Mouse (Mus musculus) spleen, adult 10 weeks (tissue): ENCODE data around the gene Scgb1b30. TPM values are rescaled to one million over a fixed set of nuclear protein-coding genes. Genes with fewer than 3 reads are reported as not detected.

Source experiments
- polyA plus RNA-seq: library from polyadenylated mRNA; stranded (reverse); fragments of 350-450 nt; fragmentation: Illumina TruSeq; extraction: RNeasy Lipid Tissue Mini Kit (QIAGEN cat#74804); gene quantifications from one replicate; pipeline ENCODE4 v1.2.3, GENCODE M21; 2015; ENCODE audit warnings: low replicate concordance; ENCODE audit not compliant: insufficient read depth

The Scgb1b30 gene
- polyA plus RNA-seq: not detected

GRCm38 (mm10) chr7:34094911-34095481, at the start of gene Scgb1b30:
TSS of gene Scgb1b30 (plus strand) at chr7:34095431.

DNA sequence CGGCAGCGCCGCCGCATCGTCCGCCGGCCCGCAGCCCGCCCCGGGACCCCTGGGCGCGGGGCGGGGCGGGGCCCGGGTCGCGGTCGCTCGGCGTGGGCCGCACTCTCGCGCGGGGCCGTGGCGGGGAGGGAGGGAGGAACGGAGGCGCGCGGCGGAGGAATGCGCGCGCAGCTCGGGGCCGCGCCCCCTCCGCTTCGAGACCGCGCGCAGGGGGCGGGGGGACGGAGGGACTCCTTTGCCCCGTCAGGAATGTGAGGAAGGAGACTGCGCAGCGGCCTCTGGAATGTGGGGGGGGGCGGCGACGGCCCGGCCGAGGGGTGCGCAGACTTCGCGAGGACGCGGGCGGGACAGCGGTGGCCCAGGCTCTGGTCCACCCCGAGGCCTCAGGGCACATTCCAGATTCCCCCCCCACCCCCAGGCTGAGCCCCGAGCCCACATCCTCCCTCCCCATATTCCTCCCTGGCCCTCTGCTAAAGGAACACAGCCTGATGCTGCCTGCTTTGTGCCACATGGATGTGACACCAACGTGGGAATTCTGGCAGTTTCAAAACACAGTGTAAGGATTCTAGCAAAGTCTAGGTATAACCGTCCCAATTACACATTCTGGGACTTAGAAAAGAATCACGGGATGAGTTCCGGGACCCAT, 38.0 kb downstream of the Scgb1b30 start, which contains the start of gene Wtip:
Wtip (minus strand) TSS at position 152 of the 646 bp plus-strand sequence.

Other genes with a start within 250 kb of the Scgb1b30 start
- not detected for gene Scgb2b26, start 150.4 kb upstream of the Scgb1b30 start, polyA plus RNA-seq
- gene Scgb2b27, start 81.5 kb upstream of the Scgb1b30 start, polyA plus RNA-seq: not detected
- gene Scgb1b27, start 73.9 kb upstream of the Scgb1b30 start, polyA plus RNA-seq: not detected
- 2.8 TPM for gene Wtip, start 37.8 kb downstream of the Scgb1b30 start, polyA plus RNA-seq
- gene Uba2, start 74.2 kb downstream of the Scgb1b30 start, polyA plus RNA-seq: 124 TPM
- 32.5 TPM for gene Pdcd2l, start 101.2 kb downstream of the Scgb1b30 start, polyA plus RNA-seq
- gene Gpi1, start 134.9 kb downstream of the Scgb1b30 start, polyA plus RNA-seq: 267 TPM
- gene Gm6096, start 155.6 kb downstream of the Scgb1b30 start, polyA plus RNA-seq: not detected
- 40.0 TPM for gene 4931406P16Rik, start 218.1 kb downstream of the Scgb1b30 start, polyA plus RNA-seq